Mouse (Mus musculus): ENCODE data around the gene Btnl4. TPM values are rescaled to one million over a fixed set of nuclear protein-coding genes. Genes with fewer than 3 reads are reported as not detected.
"Not testable (repeated sequence)": the region's sequence is repeated elsewhere in the genome, so short reads cannot be mapped to it uniquely, and the experiment has no call there.

The Btnl4 gene
- polyA plus RNA-seq (2012; rRNA removed) = not detected in 2 replicates

DNA sequence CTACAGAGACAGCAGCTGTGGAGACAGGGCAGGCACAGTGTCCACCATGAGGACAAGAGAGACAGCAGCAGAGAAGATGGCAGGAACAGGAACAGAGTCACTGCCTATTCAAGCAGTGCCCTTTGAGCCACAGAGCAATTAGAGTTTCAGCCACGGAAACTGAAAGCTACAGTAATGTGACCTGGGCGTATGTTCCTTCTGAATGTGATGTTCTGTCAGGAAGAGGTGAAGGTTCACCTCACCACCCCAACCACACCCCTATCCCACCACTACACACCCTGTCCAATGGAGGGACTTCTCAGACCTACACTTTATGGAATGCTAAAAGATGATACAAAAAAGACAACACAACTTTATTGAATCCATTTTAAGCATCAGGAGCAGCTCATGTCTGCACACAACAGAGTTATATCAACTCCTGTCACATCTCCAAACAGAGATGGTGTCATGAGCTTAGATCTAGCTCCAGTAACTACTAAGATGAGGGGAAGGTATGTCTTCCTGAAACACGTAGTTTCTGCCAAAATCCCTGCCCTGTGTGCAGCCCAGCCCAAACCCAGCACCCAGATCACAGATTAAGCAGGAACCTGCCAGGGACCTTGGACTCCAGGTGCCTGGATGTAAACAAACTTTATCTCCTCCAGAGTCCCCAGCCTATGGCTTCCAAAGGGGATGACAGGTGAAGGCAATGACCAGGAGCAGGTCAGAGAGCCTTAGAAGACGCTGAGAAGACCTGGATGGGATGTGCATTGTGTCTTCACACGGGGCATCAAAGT is at the start of gene Btnl4:
Gene Btnl4 (minus strand): TSS at position 81 of the 776 bp plus-strand sequence.
- H3K4me3 ChIP-seq (ENCODE audit: insufficient read depth, low read length) = not testable (repeated sequence)

DNA sequence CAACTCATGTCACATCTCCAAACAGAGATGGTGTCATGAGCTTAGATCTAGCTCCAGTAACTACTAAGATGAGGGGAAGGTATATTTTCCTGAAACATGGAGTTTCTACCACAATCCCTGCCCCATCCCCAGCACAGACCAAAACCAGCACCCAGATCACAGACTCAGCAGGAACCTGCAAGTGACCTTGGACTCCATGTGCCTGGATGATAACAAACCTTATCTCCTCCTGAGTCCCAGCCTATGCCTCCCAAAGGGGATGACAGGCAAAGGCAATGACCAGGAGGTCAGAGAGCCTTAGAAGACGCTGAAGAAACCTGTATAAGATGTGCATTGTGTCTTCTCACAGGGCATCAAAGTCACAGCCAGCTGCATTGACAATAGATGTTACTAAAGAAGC is 41.9 kb upstream of the Btnl4 start:
- H3K4me1 ChIP-seq (ENCODE audit: control insufficient read depth, insufficient read depth, low read length) = no peaks in the 10 kb centered on the region
- H3K4me3 ChIP-seq (ENCODE audit: insufficient read depth, low read length) = no peak overlapping the region
- TF ChIP-seq CTCF (IDR thresholded peaks at IDR 0.05; ENCODE audit: extremely low read depth, insufficient read depth, low read length) (no peak), POLR2A (IDR thresholded peaks at IDR 0.05; ENCODE audit: extremely low read depth, insufficient read depth, low read length) (no peak)
- H3K27ac ChIP-seq (ENCODE audit: insufficient read depth, low read length) = no peak overlapping the region

More for the DNA sequence above, at the start of gene Btnl4:
- not testable (repeated sequence) for H3K27ac ChIP-seq (ENCODE audit: insufficient read depth, low read length); H3K4me1 ChIP-seq (ENCODE audit: control insufficient read depth, insufficient read depth, low read length)

DNA sequence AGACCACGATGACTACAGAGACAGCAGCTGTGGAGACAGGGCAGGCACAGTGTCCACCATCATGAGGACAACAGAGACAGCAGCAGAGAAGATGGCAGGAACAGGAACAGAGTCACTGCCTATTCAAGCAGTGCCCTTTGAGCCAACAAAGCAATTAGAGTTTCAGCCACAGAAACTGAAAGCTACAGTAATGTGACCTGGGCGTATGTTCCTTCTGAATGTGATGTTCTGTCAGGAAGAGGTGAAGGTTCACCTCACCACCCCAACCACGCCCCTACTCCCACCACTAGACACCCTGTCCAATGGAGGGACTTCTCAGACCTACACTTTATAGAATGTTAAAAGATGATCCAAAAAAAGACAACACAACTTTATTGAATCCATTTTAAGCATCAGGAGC is 41.5 kb upstream of the Btnl4 start:
- not testable (repeated sequence) for H3K4me3 ChIP-seq (ENCODE audit: insufficient read depth, low read length); H3K4me1 ChIP-seq (ENCODE audit: control insufficient read depth, insufficient read depth, low read length); H3K27ac ChIP-seq (ENCODE audit: insufficient read depth, low read length)

DNA sequence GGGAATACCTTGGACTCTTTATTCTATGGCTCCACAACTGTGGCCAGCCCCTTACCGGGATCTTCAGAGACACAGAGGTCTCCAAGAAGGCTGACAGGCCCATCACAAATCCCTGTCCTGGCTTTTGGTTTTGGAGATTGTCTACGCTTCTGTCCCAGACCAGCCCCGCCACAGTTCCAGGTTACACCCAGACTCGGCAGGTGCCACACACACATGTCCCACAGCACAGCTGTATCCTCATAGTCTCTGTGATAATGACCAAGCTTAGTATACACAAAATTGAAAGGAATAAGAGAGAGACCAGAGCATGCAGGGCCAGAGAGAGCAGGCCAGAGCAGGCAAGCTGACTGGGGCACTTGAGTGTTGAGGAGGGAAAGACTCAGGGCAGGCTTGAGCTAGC is 40.7 kb upstream of the Btnl4 start:
- Histone ChIP-seq H3K4me1 (ENCODE audit: control insufficient read depth, insufficient read depth, low read length) (no peaks in the 10 kb centered on the region), H3K4me3 (ENCODE audit: insufficient read depth, low read length) (no peak overlapping the region), H3K27ac (ENCODE audit: insufficient read depth, low read length) (no peak overlapping the region)
- TF ChIP-seq CTCF (IDR thresholded peaks at IDR 0.05; ENCODE audit: extremely low read depth, insufficient read depth, low read length) = no peak
- no peak for TF ChIP-seq POLR2A (IDR thresholded peaks at IDR 0.05; ENCODE audit: extremely low read depth, insufficient read depth, low read length)

DNA sequence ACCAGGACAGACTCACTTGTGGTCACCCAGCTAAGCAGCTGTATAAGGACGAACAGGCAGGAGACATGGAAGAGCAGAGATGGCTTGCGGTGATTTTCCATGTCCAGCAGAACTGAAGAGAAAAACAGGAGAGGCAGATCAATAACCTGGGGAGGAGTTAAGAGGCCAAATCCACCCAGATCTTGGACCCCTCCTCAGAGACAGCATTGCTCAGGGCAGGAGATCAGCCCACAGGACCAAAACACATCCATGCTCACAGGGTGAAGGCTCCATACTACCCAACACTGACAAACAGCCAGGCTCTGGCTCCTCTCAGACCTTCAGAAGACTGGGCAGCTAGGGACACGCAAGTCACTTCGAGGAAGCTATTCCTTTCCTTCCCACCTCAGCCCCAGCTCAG is 40.1 kb upstream of the Btnl4 start, which contains the start of gene Btnl6:
Gene Btnl6 (minus strand): TSS at position 101 of the 400 bp plus-strand sequence.
- no peak for TF ChIP-seq CTCF (IDR thresholded peaks at IDR 0.05; ENCODE audit: extremely low read depth, insufficient read depth, low read length)
- TF ChIP-seq POLR2A (IDR thresholded peaks at IDR 0.05; ENCODE audit: extremely low read depth, insufficient read depth, low read length) = no peak
- no peaks in the 10 kb centered on the region for H3K4me1 ChIP-seq (ENCODE audit: control insufficient read depth, insufficient read depth, low read length)
- no peak within 1 kb of the TSS for H3K27ac ChIP-seq (ENCODE audit: insufficient read depth, low read length)
- no peak within 1 kb of the TSS for H3K4me3 ChIP-seq (ENCODE audit: insufficient read depth, low read length)

DNA sequence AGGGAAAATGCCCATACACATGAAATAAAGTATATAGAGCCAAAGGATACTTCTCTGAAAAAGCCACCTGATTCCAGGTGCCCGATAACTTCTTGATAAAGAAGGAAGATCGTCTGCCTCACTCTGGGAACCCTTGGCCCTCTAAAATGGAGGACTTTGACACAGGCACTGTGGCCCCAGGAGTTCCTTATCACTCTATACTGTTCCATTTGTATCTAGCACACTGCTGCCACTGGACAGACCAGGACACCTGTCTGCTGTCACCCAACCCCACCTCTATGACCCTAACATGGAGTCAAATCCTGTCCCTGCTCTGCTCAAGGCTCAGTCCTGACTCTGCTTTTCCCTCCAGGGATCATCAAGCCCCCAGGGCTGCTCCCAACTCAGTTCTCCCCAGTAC is 39.4 kb upstream of the Btnl4 start:
- H3K4me3 ChIP-seq (ENCODE audit: insufficient read depth, low read length) = no peak overlapping the region
- H3K27ac ChIP-seq (ENCODE audit: insufficient read depth, low read length) = no peak overlapping the region
- no peaks in the 10 kb centered on the region for H3K4me1 ChIP-seq (ENCODE audit: control insufficient read depth, insufficient read depth, low read length)
- TF ChIP-seq CTCF (IDR thresholded peaks at IDR 0.05; ENCODE audit: extremely low read depth, insufficient read depth, low read length) = no peak
- no peak for TF ChIP-seq POLR2A (IDR thresholded peaks at IDR 0.05; ENCODE audit: extremely low read depth, insufficient read depth, low read length)

DNA sequence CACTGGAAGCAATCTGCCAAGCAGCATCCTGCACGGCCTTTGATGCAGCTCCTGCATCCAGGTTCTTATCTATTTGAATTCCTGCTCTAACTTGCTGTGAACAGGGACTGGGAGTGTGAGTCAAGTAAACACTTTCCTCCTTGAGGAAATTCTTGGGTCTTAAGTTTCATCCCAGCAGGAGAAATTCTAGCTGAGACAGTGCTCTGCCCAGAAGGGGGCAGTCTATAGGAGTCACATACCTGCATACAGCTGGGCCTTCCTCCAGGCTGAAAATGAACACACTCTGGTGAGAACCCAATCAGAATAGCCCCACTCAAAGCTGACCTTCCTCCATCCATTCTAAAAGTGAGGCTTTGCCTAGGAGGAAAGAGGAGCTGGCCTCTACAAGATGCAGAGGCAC is 34.6 kb upstream of the Btnl4 start:
- not testable (repeated sequence) for H3K4me1 ChIP-seq (ENCODE audit: control insufficient read depth, insufficient read depth, low read length); H3K27ac ChIP-seq (ENCODE audit: insufficient read depth, low read length); H3K4me3 ChIP-seq (ENCODE audit: insufficient read depth, low read length)

DNA sequence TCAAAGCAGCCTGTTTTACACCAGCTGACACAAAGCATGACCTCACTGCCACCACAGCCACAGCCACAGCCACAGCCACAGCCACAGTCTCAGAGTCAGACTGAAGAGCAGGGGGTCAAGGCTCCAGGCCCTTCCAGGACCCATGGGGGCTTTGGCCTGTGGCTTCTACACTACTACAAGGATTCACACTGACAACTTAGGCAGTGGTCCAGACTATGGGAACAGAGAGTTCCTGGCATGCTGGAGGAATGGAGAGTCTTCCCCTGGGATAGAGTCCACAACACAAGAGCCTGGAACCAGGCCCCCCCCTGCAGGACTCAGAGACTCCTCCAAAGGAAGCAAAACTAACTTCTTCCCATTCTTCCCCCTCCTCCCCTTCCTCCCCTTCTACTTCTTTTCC is 30.5 kb upstream of the Btnl4 start:
- Histone ChIP-seq H3K4me3 (ENCODE audit: insufficient read depth, low read length) (no peak overlapping the region), H3K4me1 (ENCODE audit: control insufficient read depth, insufficient read depth, low read length) (no peaks in the 10 kb centered on the region), H3K27ac (ENCODE audit: insufficient read depth, low read length) (no peak overlapping the region)
- TF ChIP-seq POLR2A (IDR thresholded peaks at IDR 0.05; ENCODE audit: extremely low read depth, insufficient read depth, low read length) (no peak), CTCF (IDR thresholded peaks at IDR 0.05; ENCODE audit: extremely low read depth, insufficient read depth, low read length) (no peak)

DNA sequence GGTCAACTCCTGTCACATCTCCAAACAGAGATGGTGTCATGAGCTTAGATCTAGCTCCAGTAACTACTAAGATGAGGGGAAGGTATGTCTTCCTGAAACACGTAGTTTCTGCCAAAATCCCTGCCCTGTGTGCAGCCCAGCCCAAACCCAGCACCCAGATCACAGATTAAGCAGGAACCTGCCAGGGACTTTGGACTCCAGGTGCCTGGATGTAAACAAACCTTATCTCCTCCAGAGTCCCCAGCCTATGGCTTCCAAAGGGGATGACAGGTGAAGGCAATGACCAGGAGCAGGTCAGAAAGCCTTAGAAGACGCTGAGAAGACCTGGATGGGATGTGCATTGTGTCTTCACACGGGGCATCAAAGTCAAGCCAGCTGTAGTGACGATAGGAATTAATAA is 20.6 kb upstream of the Btnl4 start:
- not testable (repeated sequence) for H3K27ac ChIP-seq (ENCODE audit: insufficient read depth, low read length); H3K4me3 ChIP-seq (ENCODE audit: insufficient read depth, low read length); H3K4me1 ChIP-seq (ENCODE audit: control insufficient read depth, insufficient read depth, low read length)

DNA sequence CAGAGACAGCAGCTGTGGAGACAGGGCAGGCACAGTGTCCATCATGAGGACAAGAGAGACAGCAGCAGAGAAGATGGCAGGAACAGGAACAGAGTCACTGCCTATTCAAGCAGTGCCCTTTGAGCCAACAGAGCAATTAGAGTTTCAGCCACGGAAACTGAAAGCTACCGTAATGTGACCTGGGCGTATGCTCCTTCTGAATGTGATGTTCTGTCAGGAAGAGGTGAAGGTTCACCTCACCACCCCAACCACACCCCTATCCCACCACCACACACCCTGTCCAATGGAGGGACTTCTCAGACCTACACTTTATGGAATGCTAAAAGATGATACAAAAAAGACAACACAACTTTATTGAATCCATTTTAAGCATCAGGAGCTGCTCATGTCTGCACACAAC is 20.2 kb upstream of the Btnl4 start:
- not testable (repeated sequence) for H3K4me1 ChIP-seq (ENCODE audit: control insufficient read depth, insufficient read depth, low read length); H3K27ac ChIP-seq (ENCODE audit: insufficient read depth, low read length); H3K4me3 ChIP-seq (ENCODE audit: insufficient read depth, low read length)

DNA sequence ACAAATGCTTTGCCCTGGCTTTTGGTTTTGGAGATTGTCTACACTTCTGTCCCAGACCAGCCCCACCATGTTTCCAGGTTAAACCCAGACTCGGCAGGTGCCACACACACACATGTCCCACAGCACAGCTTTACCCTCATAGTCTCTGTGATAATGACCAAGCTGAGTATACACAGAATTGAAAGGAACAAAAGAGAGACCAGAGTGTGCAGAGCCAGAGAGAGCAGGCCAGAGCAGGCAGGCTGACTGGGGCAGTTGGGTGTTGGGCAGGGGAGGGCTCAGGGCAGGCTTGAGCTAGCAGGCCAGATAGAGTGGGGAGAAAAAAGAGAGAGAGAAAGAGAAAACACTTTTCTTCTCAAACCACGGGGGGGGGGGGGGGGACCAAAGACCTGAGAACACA is 19.4 kb upstream of the Btnl4 start:
- no peaks in the 10 kb centered on the region for H3K4me1 ChIP-seq (ENCODE audit: control insufficient read depth, insufficient read depth, low read length)
- no peak overlapping the region for H3K27ac ChIP-seq (ENCODE audit: insufficient read depth, low read length)
- TF ChIP-seq CTCF (IDR thresholded peaks at IDR 0.05; ENCODE audit: extremely low read depth, insufficient read depth, low read length) (no peak), POLR2A (IDR thresholded peaks at IDR 0.05; ENCODE audit: extremely low read depth, insufficient read depth, low read length) (no peak)
- H3K4me3 ChIP-seq (ENCODE audit: insufficient read depth, low read length) = no peak overlapping the region

DNA sequence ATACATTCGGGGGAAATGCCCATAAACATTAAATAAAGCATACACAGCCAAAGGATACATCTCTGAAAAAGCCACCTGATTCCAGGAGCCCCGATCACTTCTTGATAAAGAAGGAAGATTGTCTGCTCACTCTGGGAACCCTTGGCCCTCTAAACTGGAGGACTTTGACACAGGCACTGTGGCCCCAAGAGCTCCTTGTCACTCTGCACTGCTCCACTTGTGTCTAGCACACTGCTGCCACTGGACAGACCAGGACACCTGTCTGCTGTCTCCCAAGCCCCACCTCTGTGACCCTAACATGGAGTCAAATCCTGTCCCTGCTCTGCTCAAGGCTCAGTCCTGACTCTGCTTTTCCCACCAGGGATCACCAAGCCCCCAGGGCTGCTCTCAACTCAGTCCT is 18.0 kb upstream of the Btnl4 start:
- not testable (repeated sequence) for H3K27ac ChIP-seq (ENCODE audit: insufficient read depth, low read length); H3K4me3 ChIP-seq (ENCODE audit: insufficient read depth, low read length); H3K4me1 ChIP-seq (ENCODE audit: control insufficient read depth, insufficient read depth, low read length)
